Comparison of ENCODE assay signal across 36 mouse cellular contexts in the genomic region with DNA sequence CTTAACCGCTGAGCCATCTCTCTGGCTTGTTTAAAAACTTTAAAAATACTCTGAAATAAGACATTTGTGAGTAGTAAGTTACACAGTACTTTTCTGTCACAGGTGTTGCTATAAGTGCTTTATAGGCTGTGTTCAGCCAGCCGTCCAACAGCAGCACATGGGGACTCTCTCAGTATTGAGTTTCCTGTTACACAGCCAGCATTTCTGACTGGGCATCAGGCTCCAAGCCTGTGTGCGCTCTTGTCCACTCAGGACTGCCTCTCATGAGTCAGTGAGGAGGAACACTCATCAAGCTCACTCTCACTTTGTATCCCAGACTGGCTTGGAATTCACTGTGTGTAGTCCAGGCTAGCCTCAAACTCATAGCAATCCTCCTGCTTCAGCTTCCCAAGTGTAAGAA. TPM values are rescaled to one million over a fixed set of nuclear protein-coding genes. Genes with fewer than 3 reads are reported as not detected.
"Had no signal": no experiment of that assay in that cellular context is flagged by ENCODE, and none has a peak within 500 bp of the region (broad histone marks: within the 10 kb centered on the region; RNA-seq: fewer than 3 reads in every experiment).

No protein-coding gene starts in this region.

- H3K9ac ChIP-seq: heart, embryonic 12.5 days; heart, embryonic 13.5 days; heart, embryonic 15.5 days; hindbrain, embryonic 12.5 days; hindbrain, embryonic 13.5 days; hindbrain, embryonic 14.5 days; hindbrain, embryonic 15.5 days; intestine, embryonic 15.5 days; kidney, embryonic 15.5 days had no signal

- ATAC-seq: hindbrain, embryonic 16.5 days; hindbrain, postnatal 0 days; inflammation-experienced regulatory T-cells, adult 6 months; intestine, embryonic 15.5 days; intestine, embryonic 16.5 days; intestine, postnatal 0 days had no signal

- H3K4me1 ChIP-seq: heart, embryonic 10.5 days; heart, embryonic 12.5 days; heart, embryonic 13.5 days; heart, embryonic 15.5 days; intestine, embryonic 15.5 days; kidney, embryonic 15.5 days had no signal

- H3K9me3 ChIP-seq: heart, embryonic 10.5 days; heart, embryonic 12.5 days; heart, embryonic 13.5 days; heart, embryonic 15.5 days; hindbrain, embryonic 10.5 days; hindbrain, embryonic 12.5 days; hindbrain, embryonic 13.5 days; hindbrain, embryonic 15.5 days; intestine, embryonic 15.5 days; kidney, embryonic 15.5 days had no signal

- H3K27me3 ChIP-seq: heart, embryonic 12.5 days; heart, embryonic 13.5 days; heart, embryonic 15.5 days; hindbrain, embryonic 12.5 days; hindbrain, embryonic 13.5 days; hindbrain, embryonic 15.5 days; intestine, embryonic 15.5 days; kidney, embryonic 15.5 days had no signal

- H3K4me3 ChIP-seq: heart, embryonic 10.5 days; heart, embryonic 12.5 days; heart, embryonic 13.5 days; heart, embryonic 15.5 days; hindbrain, embryonic 10.5 days; hindbrain, embryonic 12.5 days; hindbrain, embryonic 13.5 days; hindbrain, embryonic 15.5 days; intestine, embryonic 15.5 days; kidney, embryonic 15.5 days; layer of hippocampus, adult 2 months had no signal

- H3K27ac ChIP-seq: heart, embryonic 10.5 days; heart, embryonic 13.5 days; heart, embryonic 15.5 days; hindbrain, embryonic 10.5 days; hindbrain, embryonic 12.5 days; hindbrain, embryonic 13.5 days; hindbrain, embryonic 14.5 days; hindbrain, embryonic 15.5 days; hindbrain, postnatal 0 days; intestine, embryonic 15.5 days; kidney, embryonic 15.5 days; kidney, postnatal 0 days; layer of hippocampus, adult 2 months had no signal

- DNase-seq: heart, postnatal 10 days; heart, postnatal 14 days; heart, postnatal 36 days; heart, postnatal 4 days; kidney, adult 11 months; kidney, adult 18-20 months; kidney, adult 2 months; kidney, adult 8-10 months; kidney, adult 9 months; kidney, postnatal 10 days; kidney, postnatal 14 days; kidney, postnatal 25 days; kidney, postnatal 36 days; kidney, postnatal 4 days; layer of hippocampus, adult 9-11 months; layer of hippocampus, postnatal 36 days had no signal

- H3K4me2 ChIP-seq: heart, embryonic 11.5 days; heart, embryonic 12.5 days; heart, embryonic 13.5 days; heart, embryonic 15.5 days; hindbrain, embryonic 12.5 days; hindbrain, embryonic 13.5 days; hindbrain, embryonic 14.5 days; hindbrain, embryonic 15.5 days; intestine, embryonic 15.5 days; kidney, embryonic 15.5 days had no signal

RNA-seq across cellular contexts. Expression of a gene that starts 5.3 kb away (rescaled TPM):
- total RNA-seq: hematopoietic stem cell, adult 5-6 weeks had no signal
- polyA plus RNA-seq: hindbrain, embryonic 14.5 days had no signal

RNA-seq across cellular contexts. Expression of a gene that starts 18.6 kb away (rescaled TPM):
- total RNA-seq: hematopoietic stem cell, adult 5-6 weeks had no signal
- polyA plus RNA-seq: inflammation-experienced regulatory T-cells, adult 6 months had no signal

RNA-seq across cellular contexts. Expression of a gene that starts 38.2 kb away (rescaled TPM):
- total RNA-seq: hematopoietic stem cell, adult 5-6 weeks had no signal
- polyA plus RNA-seq: inflammation-experienced regulatory T-cells, adult 6 months had no signal
